Mouse (Mus musculus) liver, postnatal 0 days (tissue): Measurements from ENCODE around the gene Fat4.

Experiments
- CTCF ChIP-seq: sonication (generic); IDR thresholded peaks from 2 replicates; pipeline ENCODE4 v1.5.1; 2016; ENCODE audit warnings: antibody characterized with exemption, low read depth
- EP300 ChIP-seq: IDR thresholded peaks from 2 replicates; pipeline ENCODE4 v1.6.1; 2016; ENCODE audit warnings: antibody characterized with exemption, low read depth, mild to moderate bottlenecking

- no peak for TF ChIP-seq CTCF
- no peak for TF ChIP-seq EP300
Observed at GRCm38 (mm10) chr3:38967480-38967879, 80.7 kb downstream of the Fat4 start.
